ENCODE assay signal across 16 mouse cellular contexts in the genomic region with DNA sequence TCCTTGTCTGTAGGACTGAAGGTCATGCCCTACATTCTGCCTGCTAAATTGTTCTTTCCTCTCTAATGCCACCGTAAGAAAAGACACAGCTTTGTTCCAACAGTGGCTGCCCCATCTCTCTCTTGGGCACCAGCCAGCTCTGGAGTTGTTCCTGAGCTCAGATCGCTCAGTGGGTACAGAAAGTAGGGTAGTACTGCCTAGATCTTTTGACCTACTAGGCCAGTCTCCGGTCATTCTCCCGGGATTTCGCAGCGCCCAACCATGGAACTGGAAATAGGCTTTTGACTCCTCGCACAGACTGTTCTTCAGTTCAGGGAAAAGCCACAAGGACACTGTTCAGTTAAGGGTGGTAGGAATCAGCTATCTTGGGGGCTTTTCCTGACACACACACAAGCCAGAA. TPM values are rescaled to one million over a fixed set of nuclear protein-coding genes. Genes with fewer than 3 reads are reported as not detected.
"Had no signal": no experiment of that assay in that cellular context is flagged by ENCODE, and none has a peak within 500 bp of the region (broad histone marks: within the 10 kb centered on the region; RNA-seq: fewer than 3 reads in every experiment).

No protein-coding gene starts in this region.

- DNase-seq: kidney, adult 18-20 months; layer of hippocampus, postnatal 36 days; lung, embryonic 14.5 days; lung, postnatal 10 days; lung, postnatal 4 days; right cerebral cortex, adult 18-20 months; right cerebral cortex, postnatal 4 days; spleen, adult 18-20 months; thymus, postnatal 4 days had no signal

- ATAC-seq: liver, embryonic 12.5 days; midbrain, embryonic 15.5 days had no signal

RNA-seq across cellular contexts. Expression of gene 2610528A11Rik, which starts 0.9 kb away (rescaled TPM):
- total RNA-seq: left cerebral cortex, postnatal 25 days; monocyte, adult 5-6 weeks; neutrophil, adult 5-6 weeks had no signal

RNA-seq across cellular contexts. Expression of gene Cdhr1, which starts 14.8 kb away (rescaled TPM):
- total RNA-seq: megakaryocyte, adult 5-6 weeks; monocyte, adult 5-6 weeks; neutrophil, adult 5-6 weeks had no signal

RNA-seq across cellular contexts. Expression of gene Lrit2, which starts 45.2 kb away (rescaled TPM):
- total RNA-seq: layer of hippocampus, postnatal 36 days; left cerebral cortex, adult 8-10 months; left cerebral cortex, postnatal 25 days; megakaryocyte, adult 5-6 weeks; monocyte, adult 5-6 weeks; neutrophil, adult 5-6 weeks had no signal

RNA-seq across cellular contexts. Expression of gene Lrit1, which starts 58.3 kb away (rescaled TPM):
- total RNA-seq: layer of hippocampus, postnatal 36 days; left cerebral cortex, postnatal 25 days; megakaryocyte, adult 5-6 weeks; monocyte, adult 5-6 weeks; neutrophil, adult 5-6 weeks had no signal
